Mouse (Mus musculus): ENCODE measurements around the gene Card11. TPM values are rescaled to one million over a fixed set of nuclear protein-coding genes. Genes with fewer than 3 reads are reported as not detected.

Card11 gene
- total RNA-seq (2021) = under 1 TPM; 0.29 to 0.45 TPM

- DNase-seq = no peak
- intact Hi-C loops (cut with DNase I) = no loop called here
These were observed at the start of gene Card11 for GRCm38 (mm10) chr5:141000349-141000748. TSS of gene Card11 (minus strand) at chr5:141000582.

GRCm38 (mm10) chr5:141047651-141048218, 47.4 kb upstream of the Card11 start:
- DNase-seq = no peak
- intact Hi-C loops (cut with DNase I) = no loop called here

- intact Hi-C loops (cut with DNase I) = no loop called here
These were observed 44.6 kb upstream of the Card11 start for GRCm38 (mm10) chr5:141044976-141045375.

GRCm38 (mm10) chr5:141043654-141044447, 43.5 kb upstream of the Card11 start:
- intact Hi-C loops (cut with DNase I) = no loop called here
- DNase-seq = peak in 1 of 2 experiments; percentile 4

More at GRCm38 (mm10) chr5:141044976-141045375, 44.6 kb upstream of the Card11 start:
- DNase-seq = no peak

GRCm38 (mm10) chr5:141042406-141042805, 42.0 kb upstream of the Card11 start:
- intact Hi-C loops (cut with DNase I) = no loop called here
- no peak for DNase-seq

- no peak for DNase-seq
These were observed 40.5 kb upstream of the Card11 start for GRCm38 (mm10) chr5:141040846-141041245.

GRCm38 (mm10) chr5:141038342-141038741, 38.0 kb upstream of the Card11 start:
- intact Hi-C loops (cut with DNase I) = no loop called here
- no peak for DNase-seq

More at GRCm38 (mm10) chr5:141040846-141041245, 40.5 kb upstream of the Card11 start:
- intact Hi-C loops (cut with DNase I) = no loop called here

- intact Hi-C loops (cut with DNase I) = no loop called here
- no peak for DNase-seq
These were observed 35.0 kb upstream of the Card11 start for GRCm38 (mm10) chr5:141035346-141035745.

GRCm38 (mm10) chr5:141034301-141034700, 33.9 kb upstream of the Card11 start:
- no peak for DNase-seq
- intact Hi-C loops (cut with DNase I) = no loop called here

- intact Hi-C loops (cut with DNase I) = no loop called here
These were observed 32.6 kb upstream of the Card11 start for GRCm38 (mm10) chr5:141033001-141033400.

GRCm38 (mm10) chr5:141029364-141029763, 29.0 kb upstream of the Card11 start:
- intact Hi-C loops (cut with DNase I) = no loop called here
- DNase-seq = no peak

More at GRCm38 (mm10) chr5:141033001-141033400, 32.6 kb upstream of the Card11 start:
- DNase-seq = no peak

- intact Hi-C loops (cut with DNase I) = no loop called here
- no peak for DNase-seq
These were observed 25.3 kb upstream of the Card11 start for GRCm38 (mm10) chr5:141025635-141026034.

GRCm38 (mm10) chr5:141024435-141024834, 24.1 kb upstream of the Card11 start:
- intact Hi-C loops (cut with DNase I) = no loop called here

GRCm38 (mm10) chr5:141017927-141018700, 17.7 kb upstream of the Card11 start:
- no peak for DNase-seq
- intact Hi-C loops (cut with DNase I) = no loop called here

More at GRCm38 (mm10) chr5:141024435-141024834, 24.1 kb upstream of the Card11 start:
- DNase-seq = peak in 1 of 2 experiments; percentile 7

- no peak for DNase-seq
- intact Hi-C loops (cut with DNase I) = no loop called here
These were observed 15.7 kb upstream of the Card11 start for GRCm38 (mm10) chr5:141016082-141016481.

GRCm38 (mm10) chr5:141014216-141014615, 13.8 kb upstream of the Card11 start:
- intact Hi-C loops (cut with DNase I) = no loop called here

GRCm38 (mm10) chr5:141013465-141013864, 13.1 kb upstream of the Card11 start:
- intact Hi-C loops (cut with DNase I) = no loop called here
- no peak for DNase-seq

More at GRCm38 (mm10) chr5:141014216-141014615, 13.8 kb upstream of the Card11 start:
- DNase-seq = no peak

- DNase-seq = no peak
- intact Hi-C loops (cut with DNase I) = no loop called here
These were observed 5.1 kb upstream of the Card11 start for GRCm38 (mm10) chr5:141005491-141005890.

- intact Hi-C loops (cut with DNase I) = no loop called here
- no peak for DNase-seq
These were observed 3.8 kb upstream of the Card11 start for GRCm38 (mm10) chr5:141004078-141004763.

- no peak for DNase-seq
- intact Hi-C loops (cut with DNase I) = no loop called here
These were observed 1.2 kb downstream of the Card11 start for GRCm38 (mm10) chr5:140999178-140999672.

All from heart, postnatal 10 days (tissue).